Mouse (Mus musculus): ENCODE measurements around the gene Alkbh3. TPM values are rescaled to one million over a fixed set of nuclear protein-coding genes. Genes with fewer than 3 reads are reported as not detected.

The Alkbh3 gene
- polyA plus RNA-seq, 1 experiment from 2014 or later, result 78.8 TPM

GRCm38 (mm10) chr2:93955886-93956285, 54.7 kb downstream of the Alkbh3 start:
- no peak for DNase-seq (ENCODE audit: low spot score)

GRCm38 (mm10) chr2:93954781-93955578, 55.6 kb downstream of the Alkbh3 start:
- no peak for DNase-seq (ENCODE audit: low spot score)

DNA sequence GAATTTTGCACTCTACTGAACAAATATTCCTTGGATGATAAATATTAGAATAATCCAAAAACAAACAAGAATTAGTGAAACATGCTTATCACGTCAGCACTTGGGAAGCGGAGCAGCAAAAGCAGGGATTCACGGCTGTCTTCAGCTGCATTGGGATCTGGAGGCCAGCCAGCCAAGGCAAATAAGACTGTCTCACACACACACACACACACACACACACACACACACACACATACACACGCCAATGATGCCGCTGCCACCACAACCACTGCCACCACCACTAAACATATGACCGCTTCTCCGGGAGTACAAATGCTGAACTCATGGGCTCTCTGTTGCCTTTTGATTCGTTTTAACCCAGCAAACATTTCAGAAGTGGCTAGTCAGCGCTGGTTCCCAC, 56.9 kb downstream of the Alkbh3 start:
- no peak for DNase-seq (ENCODE audit: low spot score)

- DNase-seq (ENCODE audit: low spot score), result no peak
These were observed 63.6 kb downstream of the Alkbh3 start for GRCm38 (mm10) chr2:93946976-93947375.

GRCm38 (mm10) chr2:93944855-93945254, 65.8 kb downstream of the Alkbh3 start:
- DNase-seq (ENCODE audit: low spot score), result no peak

GRCm38 (mm10) chr2:93944099-93944498, 66.5 kb downstream of the Alkbh3 start:
- peak; percentile 7 for DNase-seq (ENCODE audit: low spot score)

DNA sequence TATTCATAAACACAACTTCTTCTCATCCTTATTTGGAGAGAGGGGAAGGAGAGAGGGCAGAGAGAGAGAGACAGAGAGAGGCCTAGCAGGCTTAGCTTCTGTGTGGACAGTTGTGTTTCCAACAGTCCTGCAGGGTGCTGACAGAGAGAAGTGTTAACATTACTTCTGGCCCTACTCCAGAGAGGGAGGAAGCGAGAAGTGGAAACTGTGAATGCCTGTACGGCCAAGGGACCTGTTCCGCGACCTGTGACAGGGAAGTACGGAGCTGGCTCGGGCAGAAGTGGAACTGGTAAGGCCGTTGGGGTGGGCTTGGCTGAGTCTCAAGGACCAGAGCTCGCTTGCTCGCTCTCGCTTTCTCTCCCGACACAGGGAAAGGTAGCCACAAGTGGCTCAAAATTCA, 68.9 kb downstream of the Alkbh3 start:
- DNase-seq (ENCODE audit: low spot score), result no peak

DNA sequence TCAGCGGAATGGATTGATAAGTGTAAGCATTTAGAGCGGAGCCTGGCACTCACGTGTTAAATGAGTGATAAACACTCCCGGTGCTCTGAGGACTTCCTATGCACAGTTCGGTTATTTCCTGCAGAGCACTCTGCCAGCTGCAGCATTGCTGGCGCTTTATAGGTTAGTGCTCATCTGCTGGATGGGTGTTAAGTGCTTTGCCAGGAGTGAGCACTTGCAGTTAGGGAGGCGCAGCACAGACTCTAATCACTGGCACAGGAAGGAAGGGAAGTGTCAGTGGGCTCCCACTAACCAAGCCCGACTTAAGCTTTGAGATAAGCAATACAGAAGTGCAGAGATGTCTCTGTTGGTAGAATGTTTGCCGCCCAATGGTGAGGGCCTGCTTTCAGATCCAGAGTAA, 72.1 kb downstream of the Alkbh3 start:
- DNase-seq (ENCODE audit: low spot score), result peak; percentile 7

Other genes with a start within 250 kb of the Alkbh3 start
- gene Ext2, start 188.2 kb downstream of the Alkbh3 start, polyA plus RNA-seq (2015; fragmentation: Nextera tagmentation; extraction: Ambion mirVana), result 48.3 and 49.5 TPM in 2 replicates
- 5.7 and 7.7 TPM in 2 replicates for gene Accs, start 160.9 kb downstream of the Alkbh3 start, polyA plus RNA-seq (2015; fragmentation: Nextera tagmentation; extraction: Ambion mirVana)
- gene Accsl, start 141.7 kb downstream of the Alkbh3 start, polyA plus RNA-seq (2015; fragmentation: Nextera tagmentation; extraction: Ambion mirVana), result 0.12 and 0.23 TPM in 2 replicates
- 2.7 and 3.3 TPM in 2 replicates for gene Gm13889, start 53.6 kb downstream of the Alkbh3 start, polyA plus RNA-seq (2015; fragmentation: Nextera tagmentation; extraction: Ambion mirVana)
- gene Gm27027, start 14.5 kb downstream of the Alkbh3 start, polyA plus RNA-seq (2015; fragmentation: Nextera tagmentation; extraction: Ambion mirVana), result not detected in 2 replicates
- gene Hsd17b12, start 147.2 kb upstream of the Alkbh3 start, polyA plus RNA-seq (2015; fragmentation: Nextera tagmentation; extraction: Ambion mirVana), result 68.8 and 73.6 TPM in 2 replicates

All from thymus, postnatal 0 days (tissue).